Mouse (Mus musculus) R1 (cell line): ENCODE measurements at regions not wholly inside any gene's neighbourhood (a gene's known extent, or its start where the extent isn't known, plus 50 kb on each side); places are given as distances from the start of the nearest gene placed in this dataset.
"Not testable (repeated sequence)": the region's sequence is repeated elsewhere in the genome, so short reads cannot be mapped to it uniquely, and the experiment has no call there.

Source experiments
- DNase-seq: peaks from one replicate; pipeline ENCODE4 v3.0.0-alpha.2; 2018; ENCODE audit warnings: low read depth, low spot score

DNA sequence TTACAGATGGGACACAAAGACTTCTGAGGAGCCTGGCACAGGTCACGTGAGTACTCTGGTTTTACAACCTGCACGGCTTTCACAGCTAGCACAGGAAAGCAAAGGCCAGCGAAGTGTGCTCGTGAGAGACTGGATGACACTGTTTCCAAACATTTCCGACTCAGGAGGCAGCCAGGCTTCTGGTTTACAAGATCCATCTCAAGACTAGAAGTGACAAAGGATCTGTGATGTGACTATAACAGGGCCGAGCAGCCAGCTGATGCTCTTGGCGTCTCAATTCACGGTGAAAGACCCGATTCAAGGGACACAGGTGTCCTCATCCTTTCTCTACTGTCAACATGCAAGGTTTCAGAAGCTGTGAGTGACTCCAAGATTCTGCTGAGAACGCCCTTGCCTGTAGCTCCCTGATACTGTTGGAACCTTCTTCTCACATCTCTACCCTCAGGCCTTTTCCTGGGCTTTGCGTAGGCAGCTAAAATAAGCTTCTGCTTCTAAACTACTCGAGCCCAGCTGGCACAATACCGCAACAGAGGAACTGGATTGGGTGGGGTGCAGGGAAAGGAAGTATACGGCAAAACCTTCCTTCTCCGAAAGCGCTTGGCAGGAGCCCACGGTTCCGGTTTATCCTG is 300.3 kb downstream of the Abcc12 start:
- no peak for DNase-seq

GRCm38 (mm10) chr8:86275699-86276098 is 304.8 kb downstream of the Abcc12 start:
- no peak for DNase-seq

DNA sequence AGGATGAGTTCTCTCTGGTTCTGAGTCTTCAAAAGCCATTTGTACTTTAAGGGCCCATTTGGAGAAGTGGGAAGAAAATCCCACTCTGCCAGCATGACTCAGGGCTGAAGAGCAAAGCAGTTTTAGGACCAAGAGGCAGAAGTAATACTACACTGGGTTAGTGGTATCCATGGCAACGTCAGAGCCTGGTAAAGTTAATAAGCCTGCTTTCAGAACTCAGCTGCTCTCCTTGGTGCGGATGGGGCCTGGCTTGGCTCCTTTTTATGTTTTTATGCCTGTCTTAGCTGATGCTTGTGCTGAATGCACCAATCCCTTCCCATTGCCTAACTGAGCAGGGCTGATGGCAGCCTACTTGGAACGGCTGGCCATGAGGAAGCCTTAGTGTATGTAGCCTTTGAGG is 306.7 kb downstream of the Abcc12 start:
- peak; percentile 47 for DNase-seq

DNA sequence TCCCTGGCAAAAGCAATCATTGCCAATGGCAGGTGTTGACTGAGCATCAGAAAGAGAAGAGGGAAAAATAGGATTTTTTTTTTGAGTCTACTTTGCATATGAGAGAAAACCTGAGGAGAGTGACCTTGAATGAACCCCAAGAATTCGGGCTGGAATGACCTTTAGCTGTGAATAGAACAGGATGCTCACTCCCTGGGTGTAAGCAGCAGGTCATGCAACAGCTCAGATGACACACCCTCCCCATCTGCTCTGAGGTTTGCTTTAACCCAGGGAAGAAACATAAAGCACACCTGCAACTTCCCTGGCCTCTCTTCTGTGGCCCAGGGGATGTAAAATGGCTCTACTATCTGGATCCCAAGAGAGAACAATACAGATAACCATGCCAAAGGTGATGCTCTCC is 307.9 kb downstream of the Abcc12 start:
- peak; percentile 75 for DNase-seq

DNA sequence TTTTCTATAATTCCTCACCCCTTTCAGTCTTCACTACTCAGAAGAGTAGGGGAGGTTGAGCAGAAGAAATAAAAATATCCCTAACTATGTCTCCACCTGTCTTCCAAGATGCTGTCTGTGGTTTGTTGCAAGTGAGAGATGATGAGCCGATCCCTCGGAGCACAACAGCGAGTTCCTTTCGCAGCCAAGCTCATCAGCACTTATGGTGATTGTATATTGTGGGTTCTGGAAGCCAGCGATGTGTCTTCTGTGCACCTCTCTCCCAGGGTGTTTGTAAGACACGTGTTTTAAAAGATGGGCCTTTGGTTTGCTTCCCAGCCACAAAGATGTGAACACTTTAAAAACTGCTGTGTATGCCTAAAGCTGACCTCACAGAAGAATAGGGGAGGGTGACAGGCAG is 309.0 kb downstream of the Abcc12 start:
- no peak for DNase-seq

DNA sequence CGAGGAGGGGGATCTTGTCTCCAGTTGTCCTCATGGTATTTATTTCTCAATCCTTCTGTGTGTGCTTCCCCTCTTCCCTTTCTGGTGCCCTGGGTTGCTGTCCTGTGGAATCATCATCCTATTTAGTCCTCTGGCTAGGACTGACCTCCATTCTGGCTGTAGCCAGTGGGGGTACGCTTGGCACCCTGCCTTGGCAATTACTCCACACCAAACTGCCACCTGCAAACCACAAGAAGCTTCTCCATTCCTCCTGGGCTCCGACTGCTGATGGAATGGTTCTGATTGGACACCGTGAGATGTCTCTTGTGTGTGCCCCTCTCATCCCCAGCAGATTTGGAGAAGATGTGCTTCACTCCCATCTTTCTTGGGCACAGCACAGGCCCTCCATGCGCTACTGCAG is 322.5 kb downstream of the Abcc12 start:
- no peak for DNase-seq

DNA sequence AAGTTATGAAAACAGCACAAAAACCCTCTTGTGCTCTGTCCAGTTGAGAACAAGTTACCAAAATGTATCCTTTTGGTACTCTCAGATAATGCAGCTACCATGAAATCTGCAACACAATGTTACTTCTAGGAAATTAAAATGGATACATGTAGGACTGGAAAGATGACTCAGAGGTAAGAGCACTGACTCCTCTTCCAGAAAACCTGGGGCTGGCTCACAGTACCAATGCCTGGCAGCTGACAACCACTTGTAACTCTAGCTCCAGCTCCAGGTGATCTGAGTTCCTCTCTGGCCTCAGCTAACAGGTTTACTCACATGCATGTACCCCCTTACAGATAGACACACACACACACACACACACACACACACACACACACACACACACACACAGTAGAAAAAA is 325.1 kb downstream of the Abcc12 start:
- no peak for DNase-seq

- no peak for DNase-seq
These were observed 325.8 kb downstream of the Abcc12 start for GRCm38 (mm10) chr8:86254680-86255079.

GRCm38 (mm10) chr8:86252696-86253355 is 327.7 kb downstream of the Abcc12 start:
- no peak for DNase-seq

- DNase-seq = no peak
These were observed 345.8 kb downstream of the Abcc12 start for GRCm38 (mm10) chr8:86234696-86235095.

GRCm38 (mm10) chr8:86231994-86232393 is 348.5 kb downstream of the Abcc12 start:
- DNase-seq = not testable (repeated sequence)

GRCm38 (mm10) chr8:86224851-86225250 is 355.6 kb downstream of the Abcc12 start:
- peak; percentile 24 for DNase-seq

DNA sequence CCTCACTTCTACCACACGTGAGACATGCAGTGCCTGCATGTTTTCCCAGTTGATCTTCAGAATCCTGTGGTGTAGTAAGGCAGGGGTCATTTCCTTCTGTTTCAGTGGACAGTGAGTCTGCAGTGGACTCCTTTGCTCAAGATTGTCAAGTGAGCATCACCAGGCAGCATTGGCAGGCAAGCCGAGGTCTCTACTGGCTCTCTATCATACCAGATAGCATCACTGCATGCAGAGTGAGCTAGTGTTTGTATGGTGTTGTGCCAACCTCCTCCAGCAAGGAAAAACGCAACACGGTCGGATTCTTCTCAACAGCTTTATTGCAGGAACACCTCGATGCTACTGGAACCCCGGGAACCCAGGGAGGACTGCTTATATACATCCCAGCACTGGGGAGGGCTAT is 357.8 kb downstream of the Abcc12 start:
- no peak for DNase-seq

DNA sequence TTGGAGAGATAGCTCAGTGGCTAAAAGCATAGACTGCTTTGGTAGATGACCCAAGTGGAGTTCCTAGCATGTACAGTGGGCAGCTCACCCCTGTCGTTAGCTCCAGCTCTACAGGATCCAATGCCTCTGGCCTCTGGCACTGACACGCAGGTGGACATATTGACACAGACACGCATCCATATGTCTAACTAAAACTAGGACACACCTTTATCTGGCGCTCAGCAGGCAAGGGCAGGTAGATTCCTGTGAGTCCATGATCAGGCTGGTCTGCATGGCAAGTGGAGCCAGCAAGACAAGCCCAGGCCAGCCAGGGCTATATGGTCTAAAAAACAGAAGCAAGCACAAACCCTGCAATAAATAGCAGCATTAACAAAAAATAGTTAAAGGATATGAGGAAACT is 358.3 kb downstream of the Abcc12 start:
- DNase-seq = no peak

GRCm38 (mm10) chr8:86214399-86214798 is 366.1 kb downstream of the Abcc12 start:
- peak; percentile 15 for DNase-seq

DNA sequence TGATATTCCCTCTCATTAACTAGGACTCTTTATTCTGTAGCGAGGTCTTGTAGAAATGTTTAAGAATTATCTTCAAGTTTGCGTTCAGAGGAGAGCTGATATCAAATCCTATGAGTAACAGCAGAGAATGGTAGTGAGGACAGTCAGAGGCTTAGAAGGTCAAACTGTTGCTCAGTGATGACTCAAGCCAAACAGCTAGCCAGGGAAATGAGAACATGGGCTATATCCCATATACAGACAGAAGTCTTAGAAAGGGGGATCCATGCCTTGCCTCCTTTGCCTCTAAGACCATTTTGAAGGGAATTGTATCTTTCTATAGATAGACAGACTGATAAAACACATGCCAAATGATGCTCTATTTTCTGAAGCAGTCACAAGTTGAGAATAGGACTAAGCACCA is 368.0 kb downstream of the Abcc12 start:
- no peak for DNase-seq

DNA sequence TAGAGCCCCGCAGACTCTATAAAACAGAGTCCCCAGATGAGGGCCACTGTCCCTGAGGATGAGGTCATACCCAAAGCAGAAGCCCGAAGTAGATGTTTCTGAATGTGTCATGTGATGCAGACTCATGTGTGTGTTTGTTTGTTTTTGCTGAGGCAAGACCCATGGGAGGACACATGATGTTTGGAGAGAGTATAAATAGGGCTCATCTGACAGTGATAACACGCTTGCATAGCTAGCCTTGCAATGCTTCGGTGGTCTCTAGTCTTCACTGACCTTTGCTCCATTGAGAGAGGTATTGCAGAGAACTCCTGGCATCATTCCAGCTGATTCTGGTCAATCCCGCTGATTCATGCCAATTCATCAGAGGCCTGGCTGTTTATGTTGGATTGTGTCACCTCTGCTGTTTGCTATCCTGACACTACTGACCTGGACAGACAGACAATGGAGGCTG is 368.1 kb downstream of the Phkb start:
- no peak for DNase-seq

- DNase-seq = no peak
These were observed 363.9 kb downstream of the Phkb start for GRCm38 (mm10) chr8:86204421-86205229.

DNA sequence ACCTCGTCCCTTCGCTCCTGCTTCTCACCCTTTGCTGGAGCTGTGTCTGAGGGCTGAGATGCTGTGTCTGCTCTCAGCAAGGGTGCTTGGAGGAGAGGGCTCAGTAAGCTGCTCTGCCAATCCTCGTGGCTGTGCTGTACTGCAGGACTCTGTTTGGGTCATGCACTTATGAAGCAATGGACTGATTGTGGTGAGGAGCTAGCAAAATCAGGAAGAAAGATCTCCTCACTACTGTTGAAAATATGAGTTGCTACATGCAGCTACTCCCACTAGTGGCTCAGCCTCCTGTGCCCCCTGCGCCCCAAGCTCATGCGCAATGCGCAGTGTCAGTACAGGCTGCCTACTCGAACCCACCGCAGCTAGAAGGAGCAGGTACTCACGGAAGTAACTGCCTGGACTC is 362.3 kb downstream of the Phkb start:
- DNase-seq = no peak

DNA sequence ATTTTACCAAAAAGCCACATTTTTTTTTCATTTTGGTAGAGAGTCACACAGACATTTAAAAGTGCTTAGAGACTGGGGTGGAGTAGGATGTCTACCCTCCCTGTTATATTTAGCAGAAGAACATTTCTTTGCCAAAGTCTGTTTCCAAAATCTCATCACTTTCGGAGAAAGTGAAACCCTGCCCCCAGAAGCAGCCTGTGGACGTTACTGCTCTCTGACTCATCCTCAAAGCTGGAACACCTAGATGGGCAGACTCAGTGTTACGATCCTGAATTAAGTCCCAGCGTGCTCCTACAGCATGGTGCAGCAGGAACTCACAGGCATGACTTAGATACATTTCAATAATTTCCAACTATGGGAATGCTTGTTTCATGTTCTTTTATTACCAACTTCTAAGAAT is 361.1 kb downstream of the Phkb start:
- no peak for DNase-seq

DNA sequence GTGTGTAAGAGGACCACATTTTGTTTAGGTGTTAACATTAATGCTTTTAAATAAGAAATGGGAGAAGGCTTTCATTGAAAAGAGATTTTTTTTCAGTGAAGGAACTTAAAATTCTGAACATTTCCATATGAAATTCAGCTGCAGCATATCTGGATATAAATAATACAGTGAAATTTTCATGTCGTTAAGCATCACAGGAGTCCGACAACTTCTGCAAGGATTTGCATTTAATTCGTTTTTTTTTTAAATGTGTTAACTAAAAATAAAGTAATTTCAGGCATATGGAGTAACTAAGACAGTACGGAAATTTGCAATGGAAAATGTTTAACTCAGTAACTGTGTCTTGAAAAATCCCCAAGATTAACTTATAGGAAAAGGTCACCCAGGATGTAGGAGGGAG is 351.5 kb downstream of the Phkb start:
- no peak for DNase-seq

DNA sequence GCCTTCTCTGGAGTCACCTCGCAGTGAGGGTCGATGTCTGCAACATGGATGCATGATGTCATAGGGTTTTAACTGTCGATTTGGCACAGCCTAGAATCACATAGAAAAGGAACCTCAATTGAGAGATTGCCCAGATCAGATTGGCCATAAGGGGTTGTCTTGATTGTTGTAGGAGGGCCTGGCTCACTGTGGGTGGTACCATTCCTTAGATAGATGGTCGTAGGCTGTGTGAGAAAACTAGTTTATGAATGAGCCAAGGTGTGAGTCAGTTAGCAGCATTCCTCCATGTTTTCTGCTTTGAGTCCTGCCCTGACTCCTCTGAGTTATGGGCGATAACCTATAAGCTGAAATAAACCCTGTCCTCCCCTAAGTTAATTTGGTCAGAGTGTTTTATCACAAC is 343.9 kb downstream of the Phkb start:
- no peak for DNase-seq

GRCm38 (mm10) chr8:86180793-86181192 is 340.0 kb downstream of the Phkb start:
- DNase-seq = no peak
